Mouse (Mus musculus) embryonic fibroblast, embryonic 13.5 days (primary cell): ENCODE results near the gene Tmem221. TPM values are rescaled to one million over a fixed set of nuclear protein-coding genes. Genes with fewer than 3 reads are reported as not detected.
A peak's percentile ranks its signal among the peaks of the same experiment; 100 is the strongest.
"Not testable (repeated sequence)": the region's sequence is repeated elsewhere in the genome, so short reads cannot be mapped to it uniquely, and the experiment has no call there.

Experiments
- H3K27ac ChIP-seq: 2 replicates; pipeline ENCODE4 v1.5.1; 2012; ENCODE audit warnings: low read length, control low read depth, inconsistent platforms; ENCODE audit not compliant: insufficient read depth
- H3K4me1 ChIP-seq: 2 replicates; pipeline ENCODE4 v1.6.1; 2011; ENCODE audit warnings: low read length; ENCODE audit not compliant: control insufficient read depth, insufficient read depth
- H3K4me3 ChIP-seq: 2 replicates; pipeline ENCODE4 v1.5.1; 2011; ENCODE audit warnings: mild to moderate bottlenecking, control low read depth, low read length; ENCODE audit not compliant: insufficient read depth
- CTCF ChIP-seq: IDR thresholded peaks from 2 replicates; pipeline ENCODE4 v1.5.1; 2011; ENCODE audit warnings: mild to moderate bottlenecking, control low read depth, low read length, moderate library complexity, borderline replicate concordance; ENCODE audit not compliant: insufficient read depth
- POLR2A ChIP-seq: IDR thresholded peaks from 2 replicates; pipeline ENCODE4 v1.6.1; 2011; ENCODE audit warnings: low read depth, mild to moderate bottlenecking, control low read depth, low read length, moderate library complexity
- polyA plus RNA-seq: library from polyadenylated mRNA; stranded (reverse); fragments of >200 nt; gene quantifications from 2 replicates; pipeline ENCODE4 v1.2.4, GENCODE M21; 2011; ENCODE audit warnings: low read depth; ENCODE audit not compliant: missing spikeins, insufficient read length

Tmem221 gene
- polyA plus RNA-seq, 1 experiment: 0.32 TPM

GRCm38 (mm10) chr8:71528362-71529073, 30.2 kb downstream of the Tmem221 start:
- Histone ChIP-seq H3K4me3 (no peak overlapping the region), H3K27ac (no peak overlapping the region), H3K4me1 (no peaks in the 10 kb centered on the region)
- TF ChIP-seq CTCF: no peak
- TF ChIP-seq POLR2A: no peak

DNA sequence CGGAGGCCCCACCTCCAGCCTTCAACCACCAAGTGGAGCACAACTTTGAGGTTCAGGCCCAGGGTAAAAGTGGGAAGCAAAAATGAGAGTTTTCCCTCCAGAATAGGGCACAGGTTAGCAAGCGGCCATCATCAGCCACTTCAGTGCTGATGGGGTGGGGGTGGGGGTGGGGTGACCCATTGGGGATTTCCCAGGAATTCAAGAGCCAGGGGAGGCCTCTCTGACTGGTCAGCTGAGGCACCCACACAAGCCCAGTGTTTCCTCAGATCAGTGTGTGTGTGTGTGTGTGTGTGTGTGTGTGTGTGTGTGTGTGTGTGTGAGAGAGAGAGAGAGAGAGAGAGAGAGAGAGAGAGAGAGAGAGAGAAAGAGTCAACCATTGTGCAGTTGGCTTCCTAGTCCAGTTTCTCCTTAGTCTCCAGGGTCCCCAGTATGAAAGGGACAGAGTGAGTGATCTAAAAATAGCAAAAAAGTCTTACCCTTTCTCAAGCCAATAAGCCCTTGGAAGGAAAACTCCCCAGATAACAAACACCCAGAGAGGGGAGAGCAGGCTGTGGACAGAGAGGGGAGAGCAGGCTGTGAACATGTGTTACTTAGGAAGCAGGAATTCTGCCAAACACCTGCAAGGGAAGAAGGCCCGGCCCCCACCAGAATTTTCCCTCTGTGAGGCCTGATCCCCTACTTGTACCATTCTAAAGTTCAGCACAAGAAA, 31.4 kb downstream of the Tmem221 start:
- H3K27ac ChIP-seq: no peak overlapping the region
- H3K4me3 ChIP-seq: no peak overlapping the region
- TF ChIP-seq POLR2A: no peak
- TF ChIP-seq CTCF: no peak
- no peaks in the 10 kb centered on the region for H3K4me1 ChIP-seq

GRCm38 (mm10) chr8:71526272-71526671, 32.4 kb downstream of the Tmem221 start:
- TF ChIP-seq POLR2A (no peak), CTCF (no peak)
- H3K4me3 ChIP-seq: no peak overlapping the region
- H3K27ac ChIP-seq: no peak overlapping the region
- H3K4me1 ChIP-seq: no peaks in the 10 kb centered on the region

DNA sequence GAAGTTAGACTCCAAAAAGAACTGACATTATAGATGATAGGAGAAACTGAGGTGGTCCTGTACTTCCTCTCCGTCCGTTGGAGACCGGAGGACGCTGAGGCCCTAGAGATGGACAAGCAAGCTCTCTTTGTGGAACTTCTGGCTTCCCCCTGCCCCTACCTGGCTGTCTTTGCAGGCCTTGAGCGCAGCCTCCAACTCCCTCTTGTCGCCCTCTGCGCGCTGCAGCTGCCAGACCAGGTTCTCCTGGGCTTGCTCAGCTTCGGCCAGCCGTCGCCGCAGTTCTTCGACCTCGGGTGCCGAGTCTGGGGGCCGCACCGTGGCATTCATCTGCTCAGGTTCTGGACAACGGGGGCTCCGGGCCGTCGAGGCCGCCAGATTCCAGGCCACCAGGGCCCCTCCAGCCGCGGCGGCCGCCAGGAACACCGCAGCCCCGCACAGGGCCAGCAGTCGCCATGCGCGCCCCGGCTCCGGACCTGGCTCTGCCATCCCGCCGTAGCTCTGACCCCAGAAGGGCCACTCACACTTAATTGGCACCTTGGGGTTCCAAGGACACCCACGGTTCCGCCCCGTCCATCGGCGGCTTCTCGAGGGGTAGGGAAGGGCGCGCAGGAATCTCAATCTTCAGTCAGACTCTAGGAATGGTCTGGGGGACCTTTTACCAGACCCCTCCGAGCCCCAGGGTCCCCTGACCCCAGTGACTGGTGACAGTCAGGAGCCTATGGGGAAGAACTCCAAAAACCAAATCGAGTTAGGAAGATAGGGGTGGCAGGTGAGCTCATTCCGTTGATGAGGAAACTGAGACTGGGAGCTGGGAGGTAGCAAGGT, 33.2 kb downstream of the Tmem221 start, which contains the start of gene Ccdc194:
Gene Ccdc194 (minus strand): TSS at position 486 of the 825 bp plus-strand sequence.
- no peak for TF ChIP-seq CTCF
- H3K4me3 ChIP-seq: no peak within 1 kb of the TSS
- no peaks in the 10 kb centered on the region for H3K4me1 ChIP-seq
- no peak within 1 kb of the TSS for H3K27ac ChIP-seq

DNA sequence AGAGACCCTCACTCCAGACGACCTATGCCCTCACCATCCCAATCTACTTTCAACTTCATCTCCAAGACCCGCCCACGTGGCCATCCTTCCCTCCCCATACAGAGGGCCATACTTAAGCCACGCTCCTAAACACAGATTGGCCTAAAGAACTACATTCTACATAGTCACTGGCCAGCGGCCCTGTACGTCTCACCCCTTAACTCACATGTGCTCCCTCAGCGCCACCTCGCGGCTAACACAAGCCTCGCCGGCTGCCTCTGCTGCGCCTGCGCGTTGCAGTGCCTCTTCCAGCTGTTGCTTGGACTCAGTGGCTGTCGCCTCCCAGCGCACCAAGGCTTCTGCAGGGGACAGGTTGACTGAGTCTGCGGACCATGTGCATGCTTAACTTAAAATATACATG, 37.0 kb downstream of the Tmem221 start:
- Histone ChIP-seq H3K27ac (no peak overlapping the region), H3K4me1 (no peaks in the 10 kb centered on the region), H3K4me3 (no peak overlapping the region)
- TF ChIP-seq CTCF: peak; percentile 95
- TF ChIP-seq POLR2A: no peak

GRCm38 (mm10) chr8:71519037-71519825, 39.4 kb downstream of the Tmem221 start:
- not testable (repeated sequence) for H3K4me3 ChIP-seq, H3K4me1 ChIP-seq, H3K27ac ChIP-seq
- TF ChIP-seq CTCF: peak; percentile 34; the same call in 1 of the 2 replicates

DNA sequence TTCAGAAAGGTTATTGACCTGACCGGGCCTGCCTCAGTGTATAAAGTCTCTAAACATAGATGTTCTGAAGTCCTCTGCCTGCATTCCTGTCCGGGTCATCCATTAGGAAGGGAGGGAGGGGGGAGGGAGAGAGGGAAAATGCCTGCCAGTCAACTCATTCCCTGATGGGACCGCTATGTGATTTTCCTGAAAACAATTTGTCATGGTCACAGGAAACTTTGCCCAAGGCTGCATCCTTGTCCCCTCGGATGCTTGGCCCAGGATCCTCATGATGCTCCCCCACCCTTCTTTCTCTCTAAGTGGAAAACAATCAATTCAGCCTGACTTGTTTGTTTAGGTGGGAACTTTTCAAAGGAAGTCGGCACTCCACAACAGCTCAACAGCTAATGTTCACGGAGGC, 41.9 kb downstream of the Tmem221 start:
- H3K4me3 ChIP-seq: no peak overlapping the region
- H3K4me1 ChIP-seq: no peaks in the 10 kb centered on the region
- H3K27ac ChIP-seq: no peak overlapping the region
- TF ChIP-seq CTCF (no peak), POLR2A (no peak)

GRCm38 (mm10) chr8:71515043-71515442, 43.6 kb downstream of the Tmem221 start:
- H3K4me1 ChIP-seq: no peaks in the 10 kb centered on the region
- no peak overlapping the region for H3K4me3 ChIP-seq
- no peak overlapping the region for H3K27ac ChIP-seq
- no peak for TF ChIP-seq CTCF
- no peak for TF ChIP-seq POLR2A
